Mouse (Mus musculus): ENCODE measurements around the gene Spin2f.
"Not testable (repeated sequence)": the region's sequence is repeated elsewhere in the genome, so short reads cannot be mapped to it uniquely, and the experiment has no call there.

Spin2f gene

DNA sequence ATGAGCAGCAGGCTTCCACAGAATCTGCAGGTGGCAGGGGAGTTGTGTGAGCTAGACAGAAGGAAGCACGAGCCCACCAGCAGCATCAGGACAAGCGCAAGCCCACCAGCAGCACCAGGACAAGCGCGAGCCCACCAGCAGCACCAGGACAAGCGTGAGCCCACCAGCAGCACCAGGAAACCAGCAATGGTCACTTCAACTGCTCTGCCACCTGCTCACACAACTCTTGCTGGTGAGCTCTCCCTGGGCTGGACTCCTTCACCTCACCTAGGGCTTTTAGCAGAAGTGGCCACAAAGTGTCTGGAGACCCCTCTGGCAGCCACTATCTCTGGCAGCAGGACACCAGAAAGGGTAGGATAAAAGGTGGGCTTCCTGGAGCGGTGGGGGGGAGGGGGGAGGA is at the start of gene Spin2f:
TSS of gene Spin2f (plus strand) at position 301 of the 400 bp plus-strand sequence.
- DNase-seq (ENCODE audit: low spot score) = not testable (repeated sequence)

DNA sequence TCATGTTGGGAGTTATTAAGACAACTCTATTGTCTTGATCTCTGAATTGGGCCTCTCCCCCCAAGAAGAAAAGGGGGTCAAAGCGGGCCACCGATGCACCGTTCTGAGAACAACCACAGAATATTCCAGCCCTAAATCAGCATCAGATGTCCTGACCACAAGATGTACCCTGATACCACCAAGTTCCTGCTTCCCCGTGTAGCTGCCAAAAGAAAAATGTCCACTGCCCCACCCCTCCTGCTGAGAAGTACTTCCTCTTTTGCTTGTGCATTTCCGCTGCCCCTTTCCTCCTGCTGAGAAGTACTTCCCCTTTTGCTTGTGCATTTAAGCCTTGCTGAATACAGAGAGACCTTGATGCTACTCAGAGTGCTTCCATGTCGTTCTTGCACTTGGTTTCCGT is 41.6 kb upstream of the Spin2f start:
- DNase-seq (ENCODE audit: low spot score) = not testable (repeated sequence)

DNA sequence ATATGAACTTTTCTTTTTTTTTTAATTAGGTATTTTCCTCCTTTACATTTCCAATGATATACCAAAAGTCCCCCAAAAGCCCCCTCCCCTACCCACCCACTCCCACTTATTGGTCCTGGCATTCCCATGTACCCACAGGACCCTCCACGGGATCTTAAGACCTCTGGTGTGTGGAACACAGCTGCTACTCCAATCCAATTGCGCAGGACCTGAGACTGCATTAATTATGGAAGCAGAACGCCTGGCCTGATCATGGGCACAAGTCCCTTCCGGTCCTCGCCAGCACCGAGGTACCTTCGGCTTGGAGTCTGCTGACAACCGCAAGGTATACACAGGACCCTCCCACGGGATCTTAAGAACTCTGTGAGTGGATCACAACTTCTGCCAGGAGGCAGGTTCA is 30.2 kb upstream of the Spin2f start:
- DNase-seq (ENCODE audit: low spot score) = peak; percentile 6

DNA sequence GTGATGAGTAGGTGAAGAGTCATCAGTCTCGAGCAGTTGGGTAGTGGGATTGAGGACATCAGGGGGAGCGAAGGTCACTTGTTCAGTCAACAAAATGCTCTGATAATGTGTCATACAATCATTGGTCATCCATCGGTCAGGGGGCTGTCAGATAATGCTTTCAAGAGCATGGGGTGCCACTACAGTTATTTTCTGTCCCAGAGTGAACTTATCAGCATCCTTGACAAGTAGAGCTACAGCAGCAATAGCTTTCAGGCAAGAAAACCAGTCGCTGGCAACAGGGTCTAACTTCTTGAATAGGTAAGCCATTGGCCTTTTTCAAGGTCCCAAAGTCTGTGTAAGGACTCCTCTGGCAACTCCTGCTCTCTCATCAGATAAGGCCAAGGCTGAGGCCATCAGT is 18.6 kb upstream of the Spin2f start:
- not testable (repeated sequence) for DNase-seq (ENCODE audit: low spot score)

DNA sequence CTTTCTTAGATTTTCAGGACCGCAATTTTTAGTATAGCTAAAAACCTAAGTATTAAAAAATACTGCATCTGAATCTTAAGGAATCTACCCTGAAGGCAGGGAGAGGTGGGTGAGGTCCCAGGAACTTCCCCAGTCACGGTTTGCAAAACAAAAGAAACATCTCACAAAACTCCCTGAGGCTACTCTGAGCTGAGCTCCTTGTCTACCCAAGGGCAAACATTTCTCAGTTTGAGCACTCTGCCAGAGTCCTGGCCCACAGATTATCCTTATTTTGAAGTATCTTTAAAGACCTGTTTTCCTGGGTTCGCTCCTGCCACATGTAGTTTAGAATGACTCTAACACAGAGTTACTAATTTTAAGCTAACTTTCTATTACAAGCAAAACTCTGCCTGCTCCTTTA is 11.9 kb upstream of the Spin2f start:
- DNase-seq (ENCODE audit: low spot score) = not testable (repeated sequence)

Measured in adipocyte (in vitro differentiated cells).